Mouse (Mus musculus): ENCODE results near the gene Polr3h. TPM values are rescaled to one million over a fixed set of nuclear protein-coding genes. Genes with fewer than 3 reads are reported as not detected.

Gene Polr3h
- total RNA-seq, 2 experiments from 2014 or later = 6.4 to 7.6 TPM

GRCm38 (mm10) chr15:81958906-81959305, 32.9 kb upstream of the Polr3h start:
- Histone ChIP-seq H3K27ac (no peak overlapping the region), H3K4me3 (no peak overlapping the region)
- TF ChIP-seq CTCF (IDR thresholded peaks at IDR 0.05) = no peak
- intact Hi-C loops (cut with DNase I) = no loop called here
- no peak for DNase-seq

GRCm38 (mm10) chr15:81957598-81957997, 31.6 kb upstream of the Polr3h start:
- Histone ChIP-seq H3K4me3 (no peak overlapping the region), H3K27ac (no peak overlapping the region)
- intact Hi-C loops (cut with DNase I) = no loop called here
- no peak for TF ChIP-seq CTCF (IDR thresholded peaks at IDR 0.05)
- DNase-seq = no peak

DNA sequence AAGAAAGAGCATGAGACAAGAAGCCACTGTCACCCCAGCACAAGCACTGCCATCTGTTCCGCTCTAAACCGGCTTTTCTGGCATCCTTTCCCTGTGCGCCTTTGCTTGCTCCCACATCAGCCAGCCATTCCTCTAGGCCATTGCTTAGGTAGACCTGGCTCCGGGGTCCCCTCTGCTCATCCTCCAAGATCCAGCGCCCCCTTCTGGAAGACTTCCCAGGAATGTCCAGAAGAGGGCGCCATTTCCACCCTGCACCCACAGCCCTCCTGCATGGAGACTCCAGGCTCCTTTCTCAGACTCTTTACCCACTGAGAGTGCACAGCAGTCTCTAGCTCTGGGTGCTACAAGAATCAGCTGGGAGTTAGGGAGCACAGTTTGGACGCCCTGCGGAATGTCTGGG, 30.4 kb upstream of the Polr3h start:
- TF ChIP-seq CTCF (IDR thresholded peaks at IDR 0.05) = peak; percentile 88
- H3K4me3 ChIP-seq = no peak overlapping the region
- peak; percentile 49 for DNase-seq
- intact Hi-C loops (cut with DNase I) = no loop called here
- no peak overlapping the region for H3K27ac ChIP-seq

DNA sequence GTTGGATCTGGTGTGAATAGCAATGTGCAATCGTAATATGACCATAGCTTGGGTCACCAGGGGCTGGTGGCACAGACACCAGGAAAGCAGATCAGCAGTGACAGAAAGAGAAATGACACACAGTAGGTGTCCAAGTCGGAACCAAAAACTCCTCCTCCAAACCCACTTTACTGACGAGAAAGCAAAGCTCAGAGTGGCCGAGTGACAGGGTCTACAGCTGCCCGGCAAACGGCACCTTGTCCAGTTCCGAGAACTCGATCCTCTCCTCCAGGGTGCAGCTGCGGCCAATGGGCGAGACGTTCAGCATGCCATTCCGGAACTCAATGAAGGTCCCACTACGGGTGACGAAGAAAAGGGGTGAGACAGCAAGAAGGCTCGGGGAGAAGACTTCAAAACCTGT, 29.4 kb upstream of the Polr3h start:
- Histone ChIP-seq H3K4me3 (no peak overlapping the region), H3K27ac (no peak overlapping the region)
- no peak for TF ChIP-seq CTCF (IDR thresholded peaks at IDR 0.05)
- no peak for DNase-seq
- intact Hi-C loops (cut with DNase I) = no loop called here

GRCm38 (mm10) chr15:81954716-81955115, 28.7 kb upstream of the Polr3h start:
- DNase-seq = no peak
- Histone ChIP-seq H3K4me3 (no peak overlapping the region), H3K27ac (no peak overlapping the region)
- intact Hi-C loops (cut with DNase I) = no loop called here
- no peak for TF ChIP-seq CTCF (IDR thresholded peaks at IDR 0.05)

- no peak overlapping the region for H3K27ac ChIP-seq
- DNase-seq = no peak
- H3K4me3 ChIP-seq = no peak overlapping the region
- intact Hi-C loops (cut with DNase I) = no loop called here
- TF ChIP-seq CTCF (IDR thresholded peaks at IDR 0.05) = no peak
These were observed 28.1 kb upstream of the Polr3h start for GRCm38 (mm10) chr15:81954151-81954583.

- H3K4me3 ChIP-seq = no peak overlapping the region
- intact Hi-C loops (cut with DNase I) = no loop called here
- TF ChIP-seq CTCF (IDR thresholded peaks at IDR 0.05) = no peak
- no peak for DNase-seq
- no peak overlapping the region for H3K27ac ChIP-seq
These were observed 26.3 kb upstream of the Polr3h start for GRCm38 (mm10) chr15:81952310-81952709.

DNA sequence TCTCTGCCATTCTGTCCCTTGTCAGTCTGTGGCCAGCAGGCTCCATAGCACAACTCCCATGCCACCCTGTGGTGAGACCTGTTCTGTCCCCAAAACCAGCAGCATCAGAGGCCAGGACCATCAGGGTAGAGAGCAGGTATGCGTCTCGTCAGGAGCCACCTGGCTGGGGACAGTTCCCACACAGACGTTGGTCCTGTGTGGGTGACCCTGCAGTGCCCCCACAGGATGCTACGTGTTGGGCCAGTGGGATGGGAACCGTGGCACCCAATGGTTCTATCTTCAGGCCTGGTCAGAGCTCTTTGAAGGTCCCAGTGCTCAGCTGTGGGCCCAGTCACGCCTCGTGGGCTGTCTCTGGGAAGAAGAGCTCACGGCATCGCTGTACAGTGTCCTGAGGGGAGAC, 25.1 kb upstream of the Polr3h start:
- TF ChIP-seq CTCF (IDR thresholded peaks at IDR 0.05) = no peak
- intact Hi-C loops (cut with DNase I) = no loop called here
- Histone ChIP-seq H3K4me3 (no peak overlapping the region), H3K27ac (no peak overlapping the region)
- peak; percentile 12 for DNase-seq

GRCm38 (mm10) chr15:81950716-81951115, 24.7 kb upstream of the Polr3h start:
- DNase-seq = no peak
- no peak for TF ChIP-seq CTCF (IDR thresholded peaks at IDR 0.05)
- intact Hi-C loops (cut with DNase I) = no loop called here
- H3K27ac ChIP-seq = no peak overlapping the region
- H3K4me3 ChIP-seq = no peak overlapping the region

- no peak for TF ChIP-seq CTCF (IDR thresholded peaks at IDR 0.05)
- intact Hi-C loops (cut with DNase I) = no loop called here
These were observed 23.6 kb upstream of the Polr3h start for GRCm38 (mm10) chr15:81949476-81950131.

DNA sequence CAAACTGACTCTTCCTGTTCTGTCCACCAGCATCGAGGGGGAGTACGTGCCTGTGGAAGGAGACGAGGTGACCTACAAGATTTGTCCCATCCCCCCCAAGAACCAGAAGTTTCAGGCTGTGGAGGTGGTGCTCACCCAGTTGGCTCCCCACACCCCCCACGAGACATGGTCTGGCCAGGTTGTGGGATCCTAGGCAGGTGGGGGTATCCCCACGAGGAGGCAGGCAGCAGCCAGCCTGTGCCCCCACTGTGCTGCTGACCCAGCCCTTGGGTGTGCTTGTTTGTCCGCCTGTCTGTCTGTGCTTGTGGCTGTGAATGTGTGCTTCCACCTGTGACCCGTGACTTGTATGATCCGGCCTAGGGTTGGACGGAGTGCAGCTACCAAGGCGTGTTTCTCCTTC, 23.0 kb upstream of the Polr3h start:
- DNase-seq = peak; percentile 8
- Histone ChIP-seq H3K27ac (no peak overlapping the region), H3K4me3 (no peak overlapping the region)
- intact Hi-C loops (cut with DNase I) = no loop called here
- no peak for TF ChIP-seq CTCF (IDR thresholded peaks at IDR 0.05)

More at GRCm38 (mm10) chr15:81949476-81950131, 23.6 kb upstream of the Polr3h start:
- Histone ChIP-seq H3K4me3 (no peak overlapping the region), H3K27ac (peak overlapping the region; percentile 48; the same call in 1 of the 2 replicates)
- peak; percentile 20 for DNase-seq

GRCm38 (mm10) chr15:81943176-81943749, 17.2 kb upstream of the Polr3h start:
- DNase-seq = peak; percentile 4
- intact Hi-C loops (cut with DNase I) = no loop called here
- Histone ChIP-seq H3K27ac (no peak overlapping the region), H3K4me3 (no peak overlapping the region)
- TF ChIP-seq CTCF (IDR thresholded peaks at IDR 0.05) = no peak

DNA sequence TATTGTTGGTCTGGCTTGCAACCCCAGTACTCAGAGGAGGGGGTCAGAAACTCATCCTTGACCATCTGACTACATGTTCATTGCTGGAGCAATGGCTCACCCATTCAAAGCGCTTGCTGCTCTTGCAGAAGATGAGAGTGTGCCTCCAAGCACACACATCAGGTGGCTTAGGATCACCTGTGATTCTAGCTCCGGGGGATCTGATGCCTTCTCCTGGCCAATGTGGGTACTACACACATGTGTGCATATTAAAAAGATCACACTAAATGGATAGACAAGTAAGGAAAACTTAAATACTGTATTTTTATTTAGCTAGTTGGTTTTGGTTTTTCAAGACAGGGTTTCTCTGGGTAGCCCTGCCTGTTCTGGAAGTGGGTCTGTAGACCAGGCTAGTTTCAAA, 15.0 kb upstream of the Polr3h start:
- Histone ChIP-seq H3K27ac (no peak overlapping the region), H3K4me3 (no peak overlapping the region)
- peak; percentile 20; the same call in 1 of the 2 replicates for TF ChIP-seq CTCF (IDR thresholded peaks at IDR 0.05)
- peak; percentile 10 for DNase-seq
- intact Hi-C loops (cut with DNase I) = no loop called here

DNA sequence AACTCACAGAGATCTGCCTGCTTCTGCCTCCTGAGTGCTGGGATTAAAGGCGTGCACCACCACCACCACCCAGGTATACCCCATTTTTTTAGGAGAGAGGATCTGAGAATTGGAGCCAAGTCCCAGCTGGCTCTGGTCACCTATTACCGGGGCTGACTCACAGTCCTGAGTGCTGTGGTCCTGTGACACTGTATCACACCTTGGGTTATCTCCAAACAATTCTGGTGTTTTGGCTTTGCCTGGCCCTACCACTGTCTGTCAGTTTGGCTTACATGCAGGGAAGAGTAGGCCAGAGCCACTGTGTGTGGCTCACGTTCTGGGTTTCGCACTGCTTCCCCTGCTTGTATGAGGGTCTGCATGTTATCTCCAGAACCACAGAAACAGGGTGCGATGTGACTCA, 14.2 kb upstream of the Polr3h start:
- Histone ChIP-seq H3K27ac (no peak overlapping the region), H3K4me3 (no peak overlapping the region)
- intact Hi-C loops (cut with DNase I) = no loop called here
- TF ChIP-seq CTCF (IDR thresholded peaks at IDR 0.05) = no peak
- DNase-seq = peak; percentile 7
